ENCODE assay signal across 11 mouse cellular contexts in genomic region chr12:55385931-55386330, GRCm38 (mm10). TPM values are rescaled to one million over a fixed set of nuclear protein-coding genes. Genes with fewer than 3 reads are reported as not detected.
A peak's percentile ranks its signal among the peaks of the same experiment; 100 is the strongest.
DNase-seq lines count a peak whose midpoint lies in the region; ATAC-seq and TF ChIP-seq lines count a peak whose summit lies in the region.
"Had no signal": no experiment of that assay in that cellular context is flagged by ENCODE, and none has a peak within 500 bp of the region (broad histone marks: within the 10 kb centered on the region; RNA-seq: fewer than 3 reads in every experiment).

No protein-coding gene starts in this region.

- H3K27ac ChIP-seq in heart, embryonic 12.5 days (ENCODE audit: poor library complexity, severe bottlenecking), result no peak overlapping the region
- H3K27ac ChIP-seq in thymus, adult 2 months (ENCODE audit: control insufficient read depth, insufficient read depth, low read length), result peak overlapping the region; percentile 98
- H3K27ac ChIP-seq in testis, adult 2 months (ENCODE audit: control insufficient read depth, insufficient read depth, low read depth, low read length), result peak overlapping the region; percentile 63; the same call in 1 of the 2 replicates
- H3K27ac ChIP-seq in forebrain, embryonic 11.5 days (ENCODE audit: low read depth, low read length), result no peak overlapping the region
- H3K27ac ChIP-seq: hindbrain, embryonic 12.5 days; liver, embryonic 13.5 days had no signal

- no peak for ATAC-seq in heart, embryonic 12.5 days (ENCODE audit: insufficient number of reproducible peaks, low FRiP score)
- ATAC-seq in forebrain, embryonic 11.5 days (replicated peaks; ENCODE audit: low FRiP score), result no peak
- ATAC-seq: Patski had no signal

- no peaks in the 10 kb centered on the region for H3K9me3 ChIP-seq in heart, embryonic 12.5 days (replicated peaks)
- H3K9me3 ChIP-seq in forebrain, embryonic 11.5 days (ENCODE audit: control insufficient read depth, low read length), result no peaks in the 10 kb centered on the region
- H3K9me3 ChIP-seq: hindbrain, embryonic 12.5 days; liver, embryonic 13.5 days had no signal

- H3K4me1 ChIP-seq in heart, embryonic 12.5 days (replicated peaks), result peaks cover 21% of the 10 kb centered on the region
- peaks cover 66% of the 10 kb centered on the region for H3K4me1 ChIP-seq in thymus, adult 2 months (replicated peaks; ENCODE audit: control insufficient read depth, insufficient read depth, low read length)
- peaks cover 30% of the 10 kb centered on the region for H3K4me1 ChIP-seq in testis, adult 2 months (ENCODE audit: control insufficient read depth, insufficient read depth, low read length)
- H3K4me1 ChIP-seq in forebrain, embryonic 11.5 days (replicated peaks; ENCODE audit: control insufficient read depth, insufficient read depth, low read length), result 0 out of 2 replicates have a peak, but pooled peaks cover 2% of the 10 kb centered on the region
- H3K4me1 ChIP-seq: hindbrain, embryonic 12.5 days had no signal

- no peak overlapping the region for H3K4me2 ChIP-seq in heart, embryonic 12.5 days
- H3K4me2 ChIP-seq in forebrain, embryonic 11.5 days (ENCODE audit: low read depth, low read length, severe bottlenecking), result no peak overlapping the region
- H3K4me2 ChIP-seq: hindbrain, embryonic 12.5 days; liver, embryonic 13.5 days had no signal

- H3K4me3 ChIP-seq in heart, embryonic 12.5 days, result no peak overlapping the region
- no peak overlapping the region for H3K4me3 ChIP-seq in thymus, adult 2 months (ENCODE audit: control insufficient read depth, insufficient read depth, low read length)
- H3K4me3 ChIP-seq in testis, adult 2 months (ENCODE audit: control insufficient read depth, low read depth, low read length), result peak overlapping the region; percentile 69
- no peak overlapping the region for H3K4me3 ChIP-seq in forebrain, embryonic 11.5 days (ENCODE audit: low read depth, low read length)
- H3K4me3 ChIP-seq: hindbrain, embryonic 12.5 days; liver, embryonic 13.5 days had no signal

- H3K27me3 ChIP-seq in heart, embryonic 12.5 days (replicated peaks), result no peaks in the 10 kb centered on the region
- no peaks in the 10 kb centered on the region for H3K27me3 ChIP-seq in thymus, adult 2 months (ENCODE audit: control insufficient read depth, insufficient read depth, low read length)
- H3K27me3 ChIP-seq in testis, adult 2 months (ENCODE audit: control insufficient read depth, insufficient read depth, low read length), result no peaks in the 10 kb centered on the region
- H3K27me3 ChIP-seq in forebrain, embryonic 11.5 days (ENCODE audit: control insufficient read depth, insufficient read depth, low read length), result no peaks in the 10 kb centered on the region
- H3K27me3 ChIP-seq: hindbrain, embryonic 12.5 days; Patski had no signal

- peaks cover 5% of the 10 kb centered on the region for H3K36me3 ChIP-seq in heart, embryonic 12.5 days
- no peaks in the 10 kb centered on the region for H3K36me3 ChIP-seq in thymus, adult 2 months (ENCODE audit: control insufficient read depth, insufficient read depth, low read length)
- H3K36me3 ChIP-seq in testis, adult 2 months (ENCODE audit: control insufficient read depth, insufficient read depth, low read length), result no peaks in the 10 kb centered on the region
- no peaks in the 10 kb centered on the region for H3K36me3 ChIP-seq in forebrain, embryonic 11.5 days (ENCODE audit: control insufficient read depth, insufficient read depth, low read length)
- H3K36me3 ChIP-seq: liver, embryonic 13.5 days had no signal

- TF ChIP-seq POLR2A in thymus, adult 2 months (IDR thresholded peaks at IDR 0.05; ENCODE audit: control insufficient read depth, extremely low read depth, insufficient read depth, low read length, poor library complexity), result no peak
- TF ChIP-seq POLR2A in testis, adult 2 months (IDR thresholded peaks at IDR 0.05; ENCODE audit: control insufficient read depth, low read depth, low read length), result no peak

- DNase-seq in heart, adult 8-10 months (ENCODE audit: low spot score), result peak; percentile 86
- no peak for DNase-seq in thymus, adult 2 months
- DNase-seq in thymus, postnatal 10 days (ENCODE audit: low spot score in 2 of 2), result no peak
- peak; percentile 31 for DNase-seq in gastrocnemius, postnatal 14 days
- DNase-seq in spleen, adult 12 weeks (ENCODE audit: low spot score), result no peak
- no peak for DNase-seq in forebrain, embryonic 11.5 days (ENCODE audit: low spot score)
- DNase-seq: liver, embryonic 13.5 days had no signal

- WGBS in heart, embryonic 12.5 days, result 69% methylated on average over 6 of the region's 6 CpGs
- 61% methylated on average over 6 of the region's 6 CpGs for WGBS in thymus, adult 2 months
- 17% methylated on average over 6 of the region's 6 CpGs for WGBS in forebrain, embryonic 11.5 days

- intact Hi-C loops in gastrocnemius, postnatal 14 days (cut with DNase I; ENCODE audit: low total_unique reads), result no loop called here

- no peak for TF ChIP-seq CTCF in thymus, adult 2 months (IDR thresholded peaks at IDR 0.05; ENCODE audit: borderline replicate concordance, control insufficient read depth, extremely low read depth, insufficient read depth, low read length, poor library complexity)
- no peak for TF ChIP-seq CTCF in testis, adult 2 months (IDR thresholded peaks at IDR 0.05; ENCODE audit: control insufficient read depth, insufficient read depth, insufficient replicate concordance, low read depth, low read length)

- no peak overlapping the region for H3K9ac ChIP-seq in heart, embryonic 12.5 days
- H3K9ac ChIP-seq in forebrain, embryonic 11.5 days (ENCODE audit: low read length), result no peak overlapping the region
- H3K9ac ChIP-seq: hindbrain, embryonic 12.5 days; liver, embryonic 13.5 days had no signal

RNA-seq across cellular contexts. Expression of gene Psma6, which starts 1.9 kb away (rescaled TPM):
- 100 to 1,000 TPM; 149 to 159 (median 156) TPM for total RNA-seq in heart, adult 8-10 months (2022)
- 298 and 308 TPM in 2 replicates for polyA plus RNA-seq in heart, embryonic 12.5 days (2016; fragmentation: Nextera tagmentation; extraction: Ambion mirVana)
- 74.8 and 92.3 TPM in 2 replicates for polyA plus RNA-seq in thymus, adult 2 months (2012; rRNA removed)
- total RNA-seq in gastrocnemius, postnatal 14 days (2021), result 100 to 1,000 TPM; 183 to 185 TPM
- 448 and 538 TPM in 2 replicates for polyA plus RNA-seq in testis, adult 2 months (2012; rRNA removed)
- polyA plus RNA-seq in forebrain, embryonic 11.5 days (2014; fragmentation: Nextera tagmentation; extraction: Ambion mirVana), result 425 and 448 TPM in 2 replicates

Comparison
In these comparisons a context has a peak if more than half of its experiments do, and no peak if none do; other contexts are left out.
1. DNase-seq: peak in heart, adult 8-10 months (single experiment) and gastrocnemius, postnatal 14 days (single experiment); none in thymus, adult 2 months (single experiment), thymus, postnatal 10 days (0 of 2), spleen, adult 12 weeks (single experiment) and forebrain, embryonic 11.5 days (single experiment).
2. H3K27ac ChIP-seq: peak in thymus, adult 2 months (single experiment) and testis, adult 2 months (single experiment); none in heart, embryonic 12.5 days (single experiment) and forebrain, embryonic 11.5 days (single experiment).